Mouse (Mus musculus) embryonic facial prominence, embryonic 15.5 days (tissue): ENCODE data around the gene Kcnh2. TPM values are rescaled to one million over a fixed set of nuclear protein-coding genes. Genes with fewer than 3 reads are reported as not detected.

Experiments used
- ATAC-seq: fragments of 200-750 bp; cut with Nextera tagmentation; 2 replicates; pipeline ENCODE4 v1.8.0; 2017; ENCODE audit warnings: low read depth, moderate TSS enrichment; ENCODE audit not compliant: insufficient number of reproducible peaks, low FRiP score, low TSS enrichment
- H3K27ac ChIP-seq: fragments of 300-500 bp; sonication (generic); replicated peaks from 2 replicates; pipeline ENCODE4 v1.5.1; 2015; ENCODE audit warnings: mild to moderate bottlenecking, inconsistent platforms
- H3K27me3 ChIP-seq: fragments of 300-500 bp; sonication (generic); 2 replicates; pipeline ENCODE4 v1.6.1; 2015; ENCODE audit warnings: inconsistent platforms
- H3K36me3 ChIP-seq: fragments of 300-500 bp; sonication (generic); 2 replicates; pipeline ENCODE4 v1.6.1; 2015; ENCODE audit warnings: mild to moderate bottlenecking, inconsistent platforms
- H3K4me1 ChIP-seq: fragments of 300-500 bp; sonication (generic); 2 replicates; pipeline ENCODE4 v1.6.1; 2015; ENCODE audit warnings: inconsistent platforms
- H3K4me2 ChIP-seq: fragments of 300-500 bp; sonication (generic); replicated peaks from 2 replicates; pipeline ENCODE4 v1.6.1; 2015; ENCODE audit warnings: mild to moderate bottlenecking, inconsistent platforms
- H3K4me3 ChIP-seq: fragments of 300-500 bp; sonication (generic); replicated peaks from 2 replicates; pipeline ENCODE4 v1.5.1; 2015; ENCODE audit warnings: mild to moderate bottlenecking, inconsistent platforms
- H3K9ac ChIP-seq: fragments of 300-500 bp; sonication (generic); 2 replicates; pipeline ENCODE4 v1.6.1; 2015; ENCODE audit warnings: inconsistent platforms
- H3K9me3 ChIP-seq: fragments of 300-500 bp; sonication (generic); replicated peaks from 2 replicates; pipeline ENCODE4 v1.6.1; 2016; ENCODE audit warnings: inconsistent platforms
- WGBS: fragments of 180-500 bp; shearing (Covaris S2); methylation state at CpG from one replicate; pipeline ENCODE4 v1.1.7; 2015; 5-methylcytosine and 5-hydroxymethylcytosine counted together
- polyA plus RNA-seq: library from polyadenylated mRNA; unstranded; fragments of >200 nt; fragmentation: Nextera tagmentation; extraction: Ambion mirVana; gene quantifications from 2 replicates; pipeline ENCODE4 v1.2.1, GENCODE M21; 2015

Kcnh2 gene
- polyA plus RNA-seq, 1 experiment from 2014 or later: 5.1 TPM

DNA sequence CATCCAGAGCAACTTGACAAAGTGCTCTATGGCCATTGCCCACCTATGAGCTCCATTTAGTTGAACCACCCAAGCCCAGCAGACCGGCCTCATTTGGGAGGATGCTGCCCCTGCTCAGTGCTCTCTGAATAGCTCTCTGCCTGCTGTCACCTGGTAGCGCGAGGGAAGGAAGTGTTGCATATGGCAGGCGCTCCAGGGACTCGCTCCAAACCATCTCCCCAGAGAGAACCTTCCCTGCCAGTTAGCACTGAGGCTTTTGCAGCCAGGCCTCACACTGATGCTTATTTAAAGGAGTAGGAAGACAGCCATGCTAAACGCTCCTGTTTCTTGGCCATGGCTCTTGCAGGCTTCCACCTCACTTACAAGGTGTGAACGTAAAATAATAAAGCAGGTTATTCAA is 42.8 kb downstream of the Kcnh2 start:
- 79% methylated on average over 7 of the region's 7 CpGs for WGBS
- H3K4me2 ChIP-seq: no peak overlapping the region
- no peak overlapping the region for H3K9ac ChIP-seq
- no peaks in the 10 kb centered on the region for H3K27me3 ChIP-seq
- 0 out of 2 replicates have a peak, but pooled peaks cover 5% of the 10 kb centered on the region for H3K9me3 ChIP-seq
- ATAC-seq: no peak
- no peaks in the 10 kb centered on the region for H3K36me3 ChIP-seq
- H3K27ac ChIP-seq: no peak overlapping the region
- no peak overlapping the region for H3K4me3 ChIP-seq
- 0 out of 2 replicates have a peak, but pooled peaks cover 5% of the 10 kb centered on the region for H3K4me1 ChIP-seq

DNA sequence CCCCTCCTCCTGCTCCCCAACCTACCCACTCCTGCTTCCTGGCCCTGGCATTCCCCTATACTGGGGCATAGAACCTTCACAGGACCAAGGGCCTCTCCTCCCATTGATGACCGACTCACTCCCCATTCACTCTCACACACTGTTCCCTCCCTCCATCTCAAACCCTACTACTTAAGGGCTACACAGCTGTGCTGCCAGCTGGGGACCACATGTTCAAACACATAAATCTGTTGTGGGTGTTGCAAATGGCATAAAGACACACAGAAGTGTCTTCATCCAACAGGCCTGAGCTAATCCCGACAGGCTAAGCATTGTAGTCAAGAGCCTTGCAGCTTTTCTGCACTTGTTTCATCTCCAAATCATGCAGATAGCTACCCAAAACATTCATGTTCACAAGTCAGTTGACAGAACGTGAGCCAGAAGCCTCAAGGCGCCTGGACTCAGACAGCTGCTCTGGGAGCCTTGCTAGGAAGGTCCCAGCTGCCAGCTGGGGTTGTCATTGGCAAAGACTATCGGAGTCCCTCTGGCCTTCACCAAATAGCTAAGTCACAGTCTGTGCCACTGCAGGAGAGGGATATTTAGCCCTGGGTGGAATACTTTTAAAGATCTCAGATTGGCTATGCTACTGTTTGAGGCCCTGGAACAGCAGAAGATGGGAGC is 44.2 kb downstream of the Kcnh2 start:
- Histone ChIP-seq H3K9me3 (no peaks in the 10 kb centered on the region), H3K4me2 (no peak overlapping the region), H3K9ac (no peak overlapping the region), H3K4me1 (0 out of 2 replicates have a peak, but pooled peaks cover 5% of the 10 kb centered on the region), H3K27me3 (no peaks in the 10 kb centered on the region), H3K36me3 (no peaks in the 10 kb centered on the region), H3K27ac (no peak overlapping the region), H3K4me3 (no peak overlapping the region)
- ATAC-seq: peak; percentile 29; the same call in 1 of the 2 replicates
- 42% methylated on average over 5 of the region's 5 CpGs for WGBS

DNA sequence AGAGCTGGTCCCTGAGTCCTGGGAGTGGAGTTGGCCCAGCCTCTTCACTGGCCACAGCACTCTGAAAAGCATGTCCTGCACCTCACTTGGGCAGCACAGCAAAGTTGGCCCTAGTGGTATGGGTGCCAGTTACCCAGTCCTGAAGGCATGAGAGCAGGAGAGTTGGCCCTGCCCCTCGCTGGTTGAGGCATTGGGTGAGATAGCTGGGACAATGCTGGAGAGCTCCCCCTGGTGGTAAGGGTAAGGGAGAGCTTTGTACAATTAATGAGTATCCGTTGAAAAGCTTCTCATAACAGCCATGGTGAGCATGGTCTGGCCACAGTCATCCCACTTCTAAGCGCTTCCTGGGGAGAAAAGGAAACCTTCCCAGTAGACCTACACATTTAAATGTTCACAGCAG is 48.2 kb downstream of the Kcnh2 start:
- Histone ChIP-seq H3K4me1 (0 out of 2 replicates have a peak, but pooled peaks cover 5% of the 10 kb centered on the region), H3K4me2 (no peak overlapping the region), H3K9me3 (no peaks in the 10 kb centered on the region), H3K9ac (no peak overlapping the region), H3K4me3 (no peak overlapping the region), H3K27me3 (no peaks in the 10 kb centered on the region), H3K27ac (no peak overlapping the region), H3K36me3 (no peaks in the 10 kb centered on the region)
- no peak for ATAC-seq
- WGBS: 56% methylated on average over 3 of the region's 3 CpGs

DNA sequence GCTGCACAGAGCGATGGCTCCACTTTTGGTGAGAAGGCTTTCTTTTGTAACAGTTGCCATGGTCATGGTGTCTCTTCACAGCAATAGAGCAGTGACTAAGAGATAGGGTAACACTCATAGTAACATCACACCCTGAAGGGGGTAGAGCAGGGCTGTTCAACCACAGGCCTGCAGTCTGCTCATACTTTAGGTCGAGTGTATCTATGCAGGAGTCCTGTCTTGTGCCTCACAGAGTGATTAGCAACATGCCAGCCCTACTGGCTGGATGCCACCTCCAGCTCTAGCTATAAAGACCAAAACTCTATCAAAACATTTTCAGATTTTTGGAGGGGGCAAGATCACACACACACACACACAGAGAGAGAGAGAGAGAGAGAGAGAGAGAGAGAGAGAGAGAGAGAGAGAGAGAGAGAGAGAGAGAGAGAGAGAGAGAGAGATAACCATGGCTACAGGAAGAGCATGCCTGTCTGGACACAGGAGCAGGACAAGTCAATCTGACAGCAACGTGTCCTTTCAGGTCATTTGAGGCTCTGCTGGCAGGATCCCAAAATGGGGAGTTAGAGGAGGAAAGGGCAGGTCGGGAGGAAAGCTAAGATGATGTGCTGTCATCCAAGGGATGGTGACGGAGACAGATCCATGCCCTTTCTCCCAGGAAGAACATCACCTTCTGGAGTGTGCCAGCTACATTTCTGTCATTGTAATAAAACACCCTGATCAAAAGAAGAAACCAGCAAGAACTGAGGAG is 51.4 kb downstream of the Kcnh2 start:
- no peaks in the 10 kb centered on the region for H3K27me3 ChIP-seq
- no peaks in the 10 kb centered on the region for H3K36me3 ChIP-seq
- no peak overlapping the region for H3K4me3 ChIP-seq
- no peak for ATAC-seq
- H3K27ac ChIP-seq: no peak overlapping the region
- 54% methylated on average over 5 of the region's 5 CpGs for WGBS
- no peak overlapping the region for H3K4me2 ChIP-seq
- H3K4me1 ChIP-seq: no peaks in the 10 kb centered on the region
- H3K9ac ChIP-seq: no peak overlapping the region
- 0 out of 2 replicates have a peak, but pooled peaks cover 1% of the 10 kb centered on the region for H3K9me3 ChIP-seq

DNA sequence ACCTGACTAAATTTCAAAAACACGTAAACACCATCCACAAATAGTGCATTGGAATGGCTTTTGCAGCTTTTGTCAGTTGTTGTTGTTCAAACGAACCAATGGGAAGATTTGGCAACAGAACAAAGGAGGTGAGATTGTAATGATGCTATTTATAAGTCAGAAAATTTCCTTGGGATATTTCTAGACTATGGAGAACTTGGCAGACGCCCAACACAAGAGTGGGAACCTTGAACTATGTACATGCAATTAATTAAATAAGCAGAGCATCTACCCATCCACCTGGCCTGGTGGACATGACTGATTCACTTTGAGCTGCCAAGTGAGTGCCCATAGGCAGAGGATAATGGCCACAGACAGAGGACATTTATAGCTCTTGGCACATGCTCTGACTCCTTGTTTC is 59.5 kb downstream of the Kcnh2 start:
- H3K4me3 ChIP-seq: no peak overlapping the region
- 0 out of 2 replicates have a peak, but pooled peaks cover 8% of the 10 kb centered on the region for H3K9me3 ChIP-seq
- no peak for ATAC-seq
- H3K4me1 ChIP-seq: no peaks in the 10 kb centered on the region
- H3K9ac ChIP-seq: no peak overlapping the region
- no peak overlapping the region for H3K4me2 ChIP-seq
- no peaks in the 10 kb centered on the region for H3K36me3 ChIP-seq
- H3K27ac ChIP-seq: no peak overlapping the region
- H3K27me3 ChIP-seq: no peaks in the 10 kb centered on the region
- WGBS: 54% methylated on average over 3 of the region's 3 CpGs

DNA sequence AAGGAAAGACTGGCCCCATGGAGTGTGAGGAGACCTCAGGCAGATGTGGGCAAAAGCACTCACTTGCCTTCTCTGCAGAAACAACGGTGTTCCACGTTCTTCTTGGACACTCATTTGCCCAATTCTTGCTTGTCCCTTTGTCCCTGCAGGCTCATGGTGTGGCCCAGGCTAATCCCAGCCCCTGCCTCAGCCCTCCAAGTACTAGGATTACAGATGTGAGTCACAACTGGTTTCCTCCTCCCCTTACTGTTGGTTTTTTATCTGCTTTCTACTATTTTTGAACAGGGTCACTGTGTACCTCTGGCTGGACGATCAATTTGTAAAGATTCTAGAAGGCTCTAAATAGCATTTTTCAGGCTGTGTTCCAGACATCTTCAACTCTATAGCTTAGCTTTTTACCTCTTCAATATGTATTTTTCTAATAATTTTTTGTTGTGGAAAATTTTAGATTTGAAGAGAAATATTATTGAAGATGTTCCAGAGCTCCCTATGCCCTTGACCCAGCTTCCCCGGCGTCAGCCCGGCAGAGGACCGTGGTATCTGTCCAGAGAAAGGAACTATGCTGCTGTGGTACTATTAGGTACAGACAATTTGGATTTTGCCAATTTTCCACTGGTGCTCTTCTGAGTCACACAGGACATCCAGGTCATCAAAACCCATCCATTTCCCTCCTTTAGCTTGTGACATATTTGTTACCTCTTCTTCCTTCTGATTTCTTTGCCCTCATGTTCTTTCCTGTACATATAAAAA is 65.0 kb downstream of the Kcnh2 start:
- no peaks in the 10 kb centered on the region for H3K27me3 ChIP-seq
- H3K9me3 ChIP-seq: no peaks in the 10 kb centered on the region
- no peaks in the 10 kb centered on the region for H3K4me1 ChIP-seq
- H3K4me3 ChIP-seq: no peak overlapping the region
- 74% methylated on average over 7 of the region's 7 CpGs for WGBS
- H3K36me3 ChIP-seq: no peaks in the 10 kb centered on the region
- H3K9ac ChIP-seq: no peak overlapping the region
- ATAC-seq: no peak
- H3K27ac ChIP-seq: no peak overlapping the region
- no peak overlapping the region for H3K4me2 ChIP-seq

DNA sequence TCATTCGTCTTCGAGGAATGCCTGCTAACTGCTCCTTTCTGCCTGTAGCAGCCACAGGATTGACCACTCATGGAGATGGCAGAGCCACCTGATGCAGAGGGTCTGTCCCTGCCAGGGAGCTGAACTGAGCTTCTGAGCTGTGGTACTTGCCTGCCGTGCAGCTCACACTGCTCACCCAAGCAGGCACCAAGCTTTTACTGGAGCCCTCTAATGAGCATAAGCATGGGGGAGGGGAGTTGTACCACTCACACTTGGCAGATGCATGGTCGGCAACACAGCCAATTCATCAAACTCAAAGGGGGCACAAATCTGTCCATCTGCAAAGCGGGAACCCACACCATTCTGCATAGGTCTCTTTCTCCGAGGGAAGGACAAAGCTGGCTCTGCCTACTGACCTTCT is 67.3 kb downstream of the Kcnh2 start:
- 76% methylated on average over 6 of the region's 6 CpGs for WGBS

DNA sequence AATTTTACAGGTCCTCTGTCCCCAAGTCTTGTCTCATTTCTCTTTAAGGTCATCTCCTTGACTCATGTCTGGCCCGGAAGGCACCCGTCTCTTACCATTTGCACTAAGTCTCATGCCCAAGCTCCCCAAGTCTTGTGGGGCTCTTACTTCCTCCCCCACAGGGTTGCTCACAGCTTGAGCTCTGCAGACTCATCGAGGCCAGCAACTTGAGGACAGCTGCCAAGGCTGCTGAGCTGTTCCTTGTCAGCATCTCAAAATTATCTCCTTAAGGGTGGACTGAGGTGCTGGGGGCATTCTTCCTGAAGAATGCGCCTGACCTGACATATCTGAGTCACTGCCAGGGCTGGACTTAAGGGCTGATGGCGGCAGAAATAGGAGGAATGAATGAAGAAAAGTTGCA is 68.2 kb downstream of the Kcnh2 start:
- H3K9ac ChIP-seq: no peak overlapping the region
- no peak overlapping the region for H3K4me3 ChIP-seq
- H3K27me3 ChIP-seq: no peaks in the 10 kb centered on the region
- H3K36me3 ChIP-seq: no peaks in the 10 kb centered on the region
- ATAC-seq: no peak
- H3K9me3 ChIP-seq: no peaks in the 10 kb centered on the region
- H3K27ac ChIP-seq: no peak overlapping the region
- H3K4me2 ChIP-seq: no peak overlapping the region
- WGBS: 70% methylated on average over 5 of the region's 5 CpGs
- no peaks in the 10 kb centered on the region for H3K4me1 ChIP-seq

More for the DNA sequence above, 67.3 kb downstream of the Kcnh2 start:
- no peak for ATAC-seq
- Histone ChIP-seq H3K9me3 (no peaks in the 10 kb centered on the region), H3K27ac (no peak overlapping the region), H3K27me3 (no peaks in the 10 kb centered on the region), H3K4me2 (no peak overlapping the region), H3K4me1 (no peaks in the 10 kb centered on the region), H3K36me3 (no peaks in the 10 kb centered on the region), H3K4me3 (no peak overlapping the region), H3K9ac (no peak overlapping the region)

DNA sequence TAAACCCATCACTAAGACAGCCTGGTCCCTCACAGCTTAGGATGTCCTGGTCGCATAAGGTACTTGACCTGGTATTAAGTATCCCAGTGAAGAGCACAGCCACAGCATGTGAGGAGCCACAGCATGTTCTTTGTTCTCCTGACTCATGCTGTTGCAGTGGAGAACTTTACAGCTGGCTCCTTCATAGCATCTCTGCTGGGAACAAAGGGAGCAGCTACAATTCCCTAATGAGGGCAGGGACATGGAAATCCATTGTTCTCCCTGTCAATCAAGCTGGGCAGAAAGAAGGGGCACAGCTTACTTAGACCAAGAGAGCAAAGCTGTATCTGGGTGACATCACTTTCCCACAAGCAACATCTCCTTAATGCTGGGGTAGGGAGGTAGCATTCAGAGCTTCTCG is 70.9 kb downstream of the Kcnh2 start:
- Histone ChIP-seq H3K36me3 (no peaks in the 10 kb centered on the region), H3K4me2 (no peak overlapping the region), H3K27ac (no peak overlapping the region), H3K9me3 (no peaks in the 10 kb centered on the region), H3K4me1 (no peaks in the 10 kb centered on the region), H3K27me3 (no peaks in the 10 kb centered on the region), H3K4me3 (no peak overlapping the region), H3K9ac (no peak overlapping the region)
- WGBS: 73% methylated on average over 2 of the region's 2 CpGs
- no peak for ATAC-seq

DNA sequence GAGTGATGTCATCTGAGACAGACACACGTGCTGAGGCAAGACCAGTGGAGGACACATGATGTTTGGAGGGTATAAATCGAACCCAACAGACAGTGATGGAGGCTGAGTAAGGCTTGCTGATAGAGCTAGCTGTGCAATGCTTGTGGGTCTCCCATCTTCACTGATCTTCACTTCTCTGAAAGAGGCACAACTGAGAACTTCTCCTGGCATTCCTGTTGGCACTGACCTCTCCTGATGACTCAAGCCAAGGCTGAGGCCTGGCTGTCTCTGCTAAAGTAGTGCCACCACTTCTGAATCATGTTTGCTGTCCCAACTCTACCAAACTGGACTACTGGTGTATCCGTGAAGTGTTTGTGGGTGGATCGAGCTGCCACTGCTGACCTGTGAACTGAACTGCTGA is 71.9 kb downstream of the Kcnh2 start:
- H3K4me2 ChIP-seq: no peak overlapping the region
- no peaks in the 10 kb centered on the region for H3K4me1 ChIP-seq
- WGBS: 80% methylated on average over 4 of the region's 4 CpGs
- H3K9ac ChIP-seq: no peak overlapping the region
- H3K4me3 ChIP-seq: no peak overlapping the region
- no peaks in the 10 kb centered on the region for H3K9me3 ChIP-seq
- no peaks in the 10 kb centered on the region for H3K27me3 ChIP-seq
- ATAC-seq: no peak
- no peaks in the 10 kb centered on the region for H3K36me3 ChIP-seq
- no peak overlapping the region for H3K27ac ChIP-seq

DNA sequence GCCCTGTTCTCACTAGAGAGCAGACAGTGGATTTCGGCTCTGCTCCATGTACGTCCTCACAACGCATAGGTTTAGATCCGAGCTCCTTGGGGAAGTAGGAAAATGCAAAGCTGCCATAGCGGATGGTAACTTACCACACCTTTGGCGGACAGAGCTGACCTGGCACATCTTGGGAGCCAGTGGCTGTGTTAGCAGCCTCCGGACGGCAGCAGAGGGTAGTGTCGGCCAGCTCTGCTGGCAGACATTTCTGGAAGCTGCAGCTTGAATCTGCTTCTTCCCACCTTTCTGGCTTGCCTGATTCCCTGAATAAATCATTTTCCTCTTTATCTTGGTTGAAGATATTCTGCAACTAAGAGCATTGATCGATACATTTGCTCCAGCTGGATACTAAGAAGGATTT is 73.2 kb downstream of the Kcnh2 start:
- Histone ChIP-seq H3K27me3 (no peaks in the 10 kb centered on the region), H3K27ac (no peak overlapping the region), H3K9ac (no peak overlapping the region), H3K36me3 (no peaks in the 10 kb centered on the region), H3K4me1 (peaks cover 9% of the 10 kb centered on the region; the same call in 1 of the 2 replicates), H3K4me3 (no peak overlapping the region), H3K9me3 (no peaks in the 10 kb centered on the region), H3K4me2 (no peak overlapping the region)
- no peak for ATAC-seq
- WGBS: 80% methylated on average over 10 of the region's 10 CpGs
